Mouse (Mus musculus) small intestine, adult 2 months (tissue): Measurements from ENCODE around the gene Gpm6a.

ENCODE experiments used
- CTCF ChIP-seq: fragments of 200-500 bp; IDR thresholded peaks from 2 replicates; pipeline ENCODE4 v1.5.1; 2012; ENCODE audit warnings: low read depth, mild to moderate bottlenecking, control low read depth, inconsistent platforms, low read length, moderate library complexity, mixed read lengths; ENCODE audit not compliant: insufficient replicate concordance, insufficient read length; ENCODE audit errors: extremely low read depth
- POLR2A ChIP-seq: fragments of 200-500 bp; IDR thresholded peaks from 2 replicates; pipeline ENCODE4 v1.6.1; 2012; ENCODE audit warnings: low read depth, mild to moderate bottlenecking, control low read depth, inconsistent platforms, low read length, moderate library complexity

DNA sequence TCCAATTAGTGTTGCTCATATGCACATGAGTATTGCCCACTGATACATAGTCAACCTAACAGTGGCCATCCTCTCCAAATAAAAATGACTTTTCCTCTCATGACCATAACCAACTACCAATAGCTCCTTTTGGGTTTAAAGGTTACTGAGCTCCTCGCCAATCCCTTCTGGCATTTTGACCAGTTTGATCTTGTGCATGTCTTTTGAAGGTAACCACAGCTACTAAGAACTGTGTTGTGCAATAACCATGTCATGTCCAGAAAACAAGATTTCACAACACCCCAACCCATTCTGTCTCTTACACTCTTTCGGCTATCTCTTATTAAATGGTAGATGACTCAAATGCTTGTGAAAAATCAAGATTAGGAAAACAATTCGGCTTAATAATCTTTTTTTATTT, 29.7 kb upstream of the Gpm6a start:
- TF ChIP-seq POLR2A: no peak
- no peak for TF ChIP-seq CTCF
